Mouse (Mus musculus): ENCODE results near the gene Mpnd.

Mpnd gene

GRCm38 (mm10) chr17:56020400-56021084, 15.0 kb downstream of the Mpnd start:
- DNase-seq (ENCODE audit: low read depth): no peak

DNA sequence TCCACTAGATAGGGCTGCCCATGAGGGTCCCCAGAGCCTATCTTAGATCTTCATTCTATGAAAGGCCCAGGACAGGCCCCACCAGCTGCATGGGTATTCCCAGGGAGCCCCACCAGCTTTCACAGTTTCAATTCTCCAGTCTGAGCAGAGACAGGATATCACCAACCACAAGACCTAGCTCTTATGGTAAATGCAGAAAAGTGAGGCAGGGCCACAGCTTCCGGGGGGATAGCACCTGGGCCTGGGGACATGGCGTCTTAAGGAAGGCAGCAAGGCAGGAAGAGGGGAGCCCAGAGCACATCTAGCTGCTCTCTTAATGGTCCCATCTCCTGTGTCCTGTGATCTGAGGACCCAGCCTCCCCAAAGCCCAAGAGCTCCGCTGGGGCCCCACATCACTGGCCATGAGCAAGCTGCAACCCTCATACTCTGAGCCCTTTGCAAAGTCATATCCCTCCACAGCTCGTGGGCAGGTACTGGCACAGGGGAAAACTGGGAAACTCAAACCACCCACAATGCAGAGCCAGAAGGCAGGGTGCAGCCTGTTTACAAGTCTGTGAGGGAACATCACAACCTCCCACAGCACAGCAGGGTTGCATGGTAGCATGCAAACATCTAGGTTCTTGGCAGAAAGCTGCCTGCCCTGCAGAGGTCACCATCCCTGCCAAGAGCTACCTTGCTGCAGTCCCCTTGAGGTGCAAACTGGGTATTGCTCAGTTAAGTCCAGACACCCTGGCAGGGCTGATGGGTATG, 15.8 kb downstream of the Mpnd start:
- DNase-seq (ENCODE audit: low read depth): no peak

DNA sequence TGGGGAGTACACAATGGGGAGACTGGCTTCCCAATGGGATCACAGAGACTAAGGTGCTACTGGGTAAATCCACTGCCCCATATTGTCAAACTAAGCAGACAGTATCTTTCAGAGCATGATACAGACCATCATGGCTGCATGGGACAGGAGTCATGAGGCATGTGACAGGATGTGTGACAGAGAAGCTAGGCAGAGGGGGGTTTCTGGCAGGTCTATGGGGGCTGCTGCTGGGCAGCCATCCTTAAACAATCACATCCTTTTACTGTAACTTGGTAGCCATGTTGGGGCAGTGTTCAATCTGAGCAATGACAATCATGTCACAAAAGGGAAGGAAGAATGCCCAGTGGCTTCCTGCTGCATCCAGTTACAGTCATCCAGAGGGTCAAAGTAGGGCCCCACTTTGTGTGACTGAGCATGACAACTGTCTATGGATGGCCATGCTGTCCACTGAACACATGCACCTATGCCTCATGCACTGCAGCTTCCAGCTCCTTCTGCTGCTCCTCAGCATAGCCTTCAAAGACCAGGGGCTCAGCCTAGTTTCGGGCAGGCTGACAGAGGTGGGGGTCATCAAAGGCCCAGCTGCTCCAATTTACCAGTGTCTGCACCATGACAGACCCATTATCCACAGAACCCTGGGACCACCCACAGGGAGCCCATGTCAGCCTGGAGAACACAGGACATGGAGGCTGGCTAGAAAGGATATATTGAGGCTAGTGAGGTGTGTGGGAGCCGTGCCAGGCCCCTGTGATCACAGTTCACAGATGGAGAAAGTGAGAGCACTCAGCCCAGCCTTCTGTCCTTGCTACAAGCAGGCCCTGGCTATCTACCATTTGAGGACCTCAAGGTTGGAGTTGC, 16.8 kb downstream of the Mpnd start:
- DNase-seq (ENCODE audit: low read depth): no peak

GRCm38 (mm10) chr17:56022989-56023290, 17.4 kb downstream of the Mpnd start:
- no peak for DNase-seq (ENCODE audit: low read depth)

DNA sequence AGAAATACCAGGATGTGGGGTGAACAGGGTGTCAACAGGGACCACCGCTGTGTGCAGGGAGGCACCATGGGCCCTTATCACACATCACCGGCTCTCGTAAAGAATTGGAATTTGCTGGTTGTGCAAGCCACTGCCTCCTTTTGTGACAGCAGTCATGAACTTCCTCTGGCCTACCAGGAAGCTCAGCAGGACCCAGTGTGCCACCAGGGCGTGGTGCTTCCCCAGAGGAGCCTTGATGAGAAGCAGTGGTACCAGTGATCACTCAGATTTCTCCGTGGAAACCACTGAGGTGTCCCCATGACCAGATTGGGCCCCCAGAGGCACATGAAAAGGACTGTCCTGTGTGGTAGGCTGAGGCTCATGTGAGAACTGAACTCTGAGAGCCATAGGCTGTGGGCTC, 17.9 kb downstream of the Mpnd start:
- DNase-seq (ENCODE audit: low read depth): no peak

GRCm38 (mm10) chr17:56024476-56024875, 19.0 kb downstream of the Mpnd start:
- no peak for DNase-seq (ENCODE audit: low read depth)

GRCm38 (mm10) chr17:56024931-56025330, 19.4 kb downstream of the Mpnd start:
- no peak for DNase-seq (ENCODE audit: low read depth)

GRCm38 (mm10) chr17:56026303-56026702, 20.8 kb downstream of the Mpnd start:
- DNase-seq (ENCODE audit: low read depth): no peak

- no peak for DNase-seq (ENCODE audit: low read depth)
These were observed 21.4 kb downstream of the Mpnd start for GRCm38 (mm10) chr17:56026881-56027280.

- DNase-seq (ENCODE audit: low read depth): no peak
These were observed 22.4 kb downstream of the Mpnd start for GRCm38 (mm10) chr17:56027801-56028441.

DNA sequence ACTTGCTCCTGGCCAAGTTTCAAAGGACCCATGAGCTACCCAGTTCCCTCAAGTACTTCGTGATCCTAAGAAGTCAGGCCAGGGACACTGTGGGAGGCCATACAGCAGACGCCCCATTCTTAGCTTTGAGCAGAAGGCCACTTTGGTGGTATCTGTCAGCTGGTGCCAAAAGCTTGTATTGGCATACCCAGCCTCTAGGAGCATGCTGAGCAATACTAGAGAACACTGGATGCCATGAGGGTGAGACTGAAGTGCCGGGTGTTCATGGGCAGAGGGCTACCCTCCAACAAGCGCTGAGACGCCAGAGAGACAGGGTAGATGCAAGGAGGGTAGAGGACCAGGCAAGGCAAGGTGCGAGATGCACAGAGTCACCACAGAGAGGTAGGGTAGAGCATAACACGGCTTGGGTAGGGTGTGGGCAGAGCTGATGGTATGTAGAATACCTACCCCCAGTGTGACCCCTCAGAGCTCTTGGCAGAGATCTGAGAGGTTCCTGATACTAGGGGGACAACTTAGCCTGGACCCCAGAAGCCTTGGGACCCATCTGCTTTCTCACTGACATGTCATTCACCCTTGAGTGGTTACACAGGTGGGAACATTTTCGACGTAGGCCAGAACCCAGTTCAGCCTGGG, 24.8 kb downstream of the Mpnd start:
- DNase-seq (ENCODE audit: low read depth): no peak

GRCm38 (mm10) chr17:56030919-56031318, 25.4 kb downstream of the Mpnd start:
- no peak for DNase-seq (ENCODE audit: low read depth)

- no peak for DNase-seq (ENCODE audit: low read depth)
These were observed 25.9 kb downstream of the Mpnd start for GRCm38 (mm10) chr17:56031431-56031830.

GRCm38 (mm10) chr17:56032127-56032733, 26.7 kb downstream of the Mpnd start:
- DNase-seq (ENCODE audit: low read depth): no peak

- no peak for DNase-seq (ENCODE audit: low read depth)
These were observed 27.3 kb downstream of the Mpnd start for GRCm38 (mm10) chr17:56032831-56033230.

DNA sequence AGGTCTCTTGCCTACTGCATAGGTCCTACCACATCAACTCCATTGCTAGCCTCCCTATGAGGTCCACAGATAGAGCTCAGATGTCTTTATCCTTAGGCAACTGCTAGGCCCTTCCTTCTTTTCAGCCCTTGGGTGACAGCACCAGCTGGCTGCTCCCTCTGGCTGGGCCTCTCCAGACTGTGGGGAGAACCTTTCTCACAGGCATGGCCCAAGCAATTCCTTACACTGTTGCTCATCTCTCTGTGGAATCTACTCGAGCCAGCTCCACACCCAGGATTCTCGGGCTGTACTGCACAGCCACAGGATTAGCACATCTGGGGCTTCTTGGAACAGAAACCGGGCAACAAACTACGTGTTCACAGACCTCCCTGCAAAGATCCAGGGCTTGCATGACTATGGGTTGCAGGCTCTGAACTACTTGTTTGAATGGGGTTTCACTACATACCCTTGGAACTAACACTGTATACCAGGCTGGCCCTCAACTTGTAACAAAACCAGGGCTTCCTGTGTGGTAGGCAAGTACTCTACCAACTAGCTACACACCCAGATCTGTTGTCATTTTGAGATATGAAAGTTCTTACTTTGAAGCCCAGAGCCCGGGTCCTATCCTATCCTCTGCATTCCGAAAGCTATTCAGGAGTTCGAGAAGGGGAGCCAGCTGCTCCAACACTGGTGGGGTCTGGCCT, 28.7 kb downstream of the Mpnd start:
- DNase-seq (ENCODE audit: low read depth): no peak

DNA sequence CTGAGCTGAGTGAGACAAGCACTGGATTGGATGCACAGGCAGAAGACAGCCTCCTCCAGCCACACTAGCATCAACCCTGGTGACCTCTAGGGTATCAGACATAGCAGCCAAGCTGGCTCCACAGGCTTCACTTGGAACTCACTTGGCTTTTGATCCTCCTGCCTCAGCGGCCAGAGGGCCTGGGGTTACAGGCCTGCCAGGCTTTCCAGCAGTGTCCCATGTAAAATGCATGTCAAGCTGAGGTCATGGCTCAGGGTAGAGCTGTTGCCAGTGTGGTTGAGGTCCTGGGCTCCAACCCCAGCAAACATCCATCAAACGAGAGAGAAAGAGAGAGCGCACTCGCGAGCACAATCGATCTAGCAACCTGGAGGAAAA, 29.2 kb downstream of the Mpnd start:
- DNase-seq (ENCODE audit: low read depth): no peak

DNA sequence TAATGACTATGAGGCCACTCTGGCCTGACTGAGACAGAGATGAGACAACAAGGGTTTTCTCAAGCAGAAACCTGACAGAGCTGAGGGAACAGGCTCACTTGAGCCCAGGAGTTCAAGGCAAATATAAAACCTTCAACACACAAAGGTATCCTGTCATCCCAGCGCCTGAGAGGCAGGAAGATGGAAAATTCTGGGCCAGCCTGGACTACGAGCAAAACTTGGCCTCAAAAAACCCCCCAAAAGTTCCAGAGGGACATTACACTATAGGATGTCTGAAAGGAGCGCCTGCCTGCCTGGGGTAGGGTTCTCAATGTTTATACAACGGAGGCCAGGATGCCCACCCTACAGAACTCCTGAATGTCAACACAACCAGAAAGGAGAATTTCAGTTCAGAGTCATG, 29.7 kb downstream of the Mpnd start:
- no peak for DNase-seq (ENCODE audit: low read depth)

- peak; percentile 96 for DNase-seq (ENCODE audit: low read depth)
These were observed 30.8 kb downstream of the Mpnd start, which contains the start of gene Sh3gl1 for GRCm38 (mm10) chr17:56036176-56036900. Gene Sh3gl1, minus strand, starts transcription at chr17:56036635.

DNA sequence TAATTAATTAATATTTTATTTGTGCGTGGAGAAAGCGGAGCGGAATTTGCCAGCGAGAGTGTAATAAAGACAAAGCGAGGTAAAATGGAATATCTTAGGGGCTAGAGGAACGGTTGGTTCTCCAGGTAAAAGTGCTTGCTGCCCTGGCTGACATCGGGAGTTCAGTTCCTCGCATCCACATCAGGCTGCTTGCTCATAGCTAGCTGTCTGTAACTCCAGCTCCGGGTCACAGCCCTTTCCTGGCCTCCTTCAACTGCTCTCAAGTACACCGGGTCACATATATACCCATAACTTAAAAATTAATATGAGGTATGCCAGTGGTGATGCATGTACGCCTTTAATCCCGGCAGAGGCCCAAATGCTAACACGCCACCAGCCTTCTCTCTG, 31.4 kb downstream of the Mpnd start:
- DNase-seq (ENCODE audit: low read depth): no peak
